Mouse (Mus musculus) kidney, adult 2 months (tissue): ENCODE measurements around the gene Gnb1l.

Experiments used
- CTCF ChIP-seq: fragments of 200-500 bp; conservative IDR thresholded peaks from 2 replicates; pipeline ENCODE4 v1.5.1; 2011; ENCODE audit warnings: low read depth, mild to moderate bottlenecking, control low read depth, low read length, moderate library complexity, mixed read lengths; ENCODE audit not compliant: insufficient read depth, insufficient read length
- POLR2A ChIP-seq: fragments of 200-500 bp; IDR thresholded peaks from one replicate; pipeline ENCODE4 v1.6.1; 2011; ENCODE audit warnings: low read depth, low read length, control low read depth

DNA sequence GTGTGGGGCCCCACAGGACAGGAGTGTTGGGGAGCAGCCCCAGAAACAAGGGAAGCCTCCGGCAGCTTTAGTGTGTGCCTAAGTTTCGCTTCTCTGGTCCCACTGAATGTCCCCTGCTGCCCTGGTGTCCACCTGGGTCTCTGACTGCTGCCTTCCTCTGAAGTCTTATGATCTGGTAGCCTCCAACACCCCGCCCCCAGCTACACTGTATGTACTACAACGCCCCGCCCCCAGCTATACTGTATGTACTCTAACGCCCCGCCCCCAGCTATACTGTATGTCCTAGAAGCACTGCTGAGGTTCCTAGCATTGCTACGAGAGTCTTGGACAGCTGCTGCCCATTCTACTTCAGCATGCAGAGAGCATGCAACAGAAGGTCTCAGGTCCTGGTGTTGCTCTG lies 25.5 kb upstream of the Gnb1l start:
- TF ChIP-seq CTCF (no peak), POLR2A (no peak)
